Mouse (Mus musculus) liver, adult 2 months (tissue): ENCODE data around the gene Defa23.

Experiments used
- CTCF ChIP-seq: fragments of 200-500 bp; IDR thresholded peaks from 2 replicates; pipeline ENCODE4 v1.5.1; 2011; ENCODE audit warnings: low read depth, low read length, control low read depth
- POLR2A ChIP-seq: fragments of 200-500 bp; IDR thresholded peaks from 2 replicates; pipeline ENCODE4 v1.6.1; 2011; ENCODE audit warnings: low read length, control low read depth; ENCODE audit not compliant: insufficient read depth; ENCODE audit errors: extremely low read depth

- no peak for TF ChIP-seq CTCF
- TF ChIP-seq POLR2A: no peak
Measured at GRCm38 (mm10) chr8:21006801-21007200, 48.0 kb upstream of the Defa23 start.
